Mouse (Mus musculus): Measurements from ENCODE around the gene Thra. TPM values are rescaled to one million over a fixed set of nuclear protein-coding genes. Genes with fewer than 3 reads are reported as not detected.
A peak's percentile ranks its signal among the peaks of the same experiment; 100 is the strongest.

The Thra gene
- polyA plus RNA-seq, 1 experiment from 2014 or later = 17.7 TPM

DNA sequence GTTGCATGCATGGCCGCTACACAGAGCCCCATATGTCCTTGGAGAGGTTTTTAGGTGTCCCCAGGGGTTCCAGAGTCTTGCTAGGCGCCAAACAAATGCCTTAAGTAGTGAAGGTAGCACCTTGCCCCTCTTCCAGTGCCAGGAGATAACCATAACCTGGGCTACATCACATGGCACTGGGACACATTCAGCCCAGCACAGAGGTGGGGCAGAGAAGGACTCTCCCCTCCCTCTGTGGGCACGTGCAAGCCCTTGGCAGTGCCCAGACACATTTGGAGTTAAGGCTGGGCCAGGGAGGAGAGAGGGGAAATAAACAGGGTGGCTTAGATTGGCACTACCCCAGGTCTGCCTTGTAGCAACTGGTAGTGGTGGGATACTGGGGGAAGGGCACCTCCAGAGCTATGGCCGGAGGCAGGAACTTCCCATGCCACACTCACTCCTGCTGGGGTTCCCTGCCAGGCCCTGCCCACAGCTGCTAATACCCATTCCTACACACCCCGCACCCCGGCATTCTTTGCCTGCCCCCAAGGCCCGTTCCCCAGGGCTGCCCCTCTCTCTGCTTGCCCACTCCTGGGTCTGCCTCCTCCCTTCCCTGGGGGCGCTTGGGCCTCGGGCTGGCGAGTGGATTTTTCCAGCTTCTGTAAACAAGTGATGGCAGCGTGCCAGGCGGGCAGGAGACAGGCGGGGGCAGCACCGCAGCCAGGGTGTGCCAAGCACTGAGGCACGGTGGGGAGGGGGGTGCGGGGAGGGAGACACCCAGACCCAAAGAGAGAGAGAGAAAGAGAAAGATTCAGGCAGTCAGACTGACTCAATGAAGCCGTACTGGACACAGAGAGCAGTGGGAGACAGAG is 10.1 kb downstream of the Thra start:
- ATAC-seq (ENCODE audit: insufficient number of reproducible peaks, low FRiP score, low TSS enrichment, low read depth) = no peak
- peaks cover 59% of the 10 kb centered on the region for H3K4me1 ChIP-seq (ENCODE audit: control insufficient read depth, insufficient read depth, low read length)

GRCm38 (mm10) chr11:98751221-98751782 is 10.9 kb downstream of the Thra start:
- DNase-seq (ENCODE audit: low spot score) (no peak), ATAC-seq (ENCODE audit: insufficient number of reproducible peaks, low FRiP score, low TSS enrichment, low read depth) (no peak)
- Histone ChIP-seq H3K27me3 (ENCODE audit: control insufficient read depth, insufficient read depth, low read length) (no peaks in the 10 kb centered on the region), H3K4me1 (ENCODE audit: control insufficient read depth, insufficient read depth, low read length) (peaks cover 53% of the 10 kb centered on the region), H3K36me3 (ENCODE audit: control insufficient read depth, insufficient read depth, low read length) (peaks cover 2% of the 10 kb centered on the region; the same call in 1 of the 2 replicates), H3K4me3 (ENCODE audit: low read depth, low read length) (no peak overlapping the region), H3K4me2 (ENCODE audit: low read depth, severe bottlenecking) (no peak overlapping the region), H3K27ac (replicated peaks; ENCODE audit: low read depth, low read length) (no peak overlapping the region), H3K9me3 (ENCODE audit: control insufficient read depth, low read length) (no peaks in the 10 kb centered on the region), H3K9ac (ENCODE audit: low read length) (no peak overlapping the region)
- 53% methylated on average over 6 of the region's 6 CpGs for WGBS

More for the DNA sequence above, 10.1 kb downstream of the Thra start:
- Histone ChIP-seq H3K27me3 (ENCODE audit: control insufficient read depth, insufficient read depth, low read length) (no peaks in the 10 kb centered on the region), H3K36me3 (ENCODE audit: control insufficient read depth, insufficient read depth, low read length) (peaks cover 2% of the 10 kb centered on the region; the same call in 1 of the 2 replicates), H3K27ac (replicated peaks; ENCODE audit: low read depth, low read length) (0 out of 2 replicates have a peak overlapping the region, but pooled peaks have one; percentile 4), H3K4me3 (ENCODE audit: low read depth, low read length) (no peak overlapping the region), H3K9ac (ENCODE audit: low read length) (no peak overlapping the region), H3K4me2 (ENCODE audit: low read depth, severe bottlenecking) (no peak overlapping the region), H3K9me3 (ENCODE audit: control insufficient read depth, low read length) (no peaks in the 10 kb centered on the region)
- WGBS = 54% methylated on average over 17 of the region's 17 CpGs
- no peak for DNase-seq (ENCODE audit: low spot score)

DNA sequence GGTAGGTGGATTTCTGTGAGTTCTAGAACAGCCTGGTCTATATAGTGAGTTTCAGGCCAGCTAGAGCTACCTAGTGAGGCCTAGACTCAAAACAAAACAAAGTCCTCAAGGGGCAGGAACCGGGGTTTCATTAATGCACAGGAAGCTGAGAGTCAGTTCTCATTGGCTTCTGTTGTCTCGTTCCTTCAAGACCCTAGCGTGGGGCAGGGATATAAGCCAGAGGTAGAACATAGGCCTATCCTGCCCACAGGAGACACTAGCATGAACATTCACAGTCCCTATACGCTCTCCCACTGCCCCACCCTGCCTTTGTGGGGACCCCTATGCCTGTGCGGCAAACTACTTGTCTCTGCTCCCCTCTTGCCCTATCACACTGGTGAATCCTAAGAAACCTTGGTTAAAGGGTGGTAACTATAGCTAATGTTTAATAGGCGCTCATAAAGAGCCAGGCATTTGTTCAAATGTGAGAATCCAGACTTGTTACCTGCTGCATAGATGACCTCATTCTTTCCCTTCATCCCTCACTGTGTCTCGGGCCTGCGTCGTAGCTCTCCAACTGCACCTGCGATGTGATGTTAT is 12.2 kb downstream of the Thra start:
- no peak for ATAC-seq (ENCODE audit: insufficient number of reproducible peaks, low FRiP score, low TSS enrichment, low read depth)
- 92% methylated on average over 10 of the region's 10 CpGs for WGBS

DNA sequence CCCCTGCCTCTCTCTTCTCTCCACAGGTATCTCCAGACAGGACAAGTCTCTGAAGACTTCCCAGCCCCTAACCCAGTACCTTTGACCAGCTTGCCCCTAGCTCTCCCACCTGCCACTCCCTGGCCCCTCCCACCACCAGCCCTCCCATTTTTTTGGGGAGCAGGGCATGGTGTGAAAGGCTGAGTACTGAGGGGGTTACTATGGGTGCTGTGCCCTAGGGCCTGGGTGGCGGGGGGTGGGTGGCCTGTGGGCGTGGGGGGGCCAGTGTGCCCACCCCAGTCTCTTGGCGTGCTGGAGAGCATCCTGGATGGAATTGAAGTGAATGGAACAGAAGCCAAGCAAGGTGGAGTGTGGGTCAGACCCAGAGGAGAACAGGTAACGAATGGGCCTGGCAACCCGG is 12.8 kb downstream of the Thra start:
- ATAC-seq (ENCODE audit: insufficient number of reproducible peaks, low FRiP score, low TSS enrichment, low read depth) (no peak), DNase-seq (ENCODE audit: low spot score) (no peak)
- Histone ChIP-seq H3K4me2 (ENCODE audit: low read depth, severe bottlenecking) (no peak overlapping the region), H3K4me1 (ENCODE audit: control insufficient read depth, insufficient read depth, low read length) (peaks cover 35% of the 10 kb centered on the region), H3K27me3 (ENCODE audit: control insufficient read depth, insufficient read depth, low read length) (no peaks in the 10 kb centered on the region), H3K27ac (replicated peaks; ENCODE audit: low read depth, low read length) (no peak overlapping the region), H3K4me3 (ENCODE audit: low read depth, low read length) (no peak overlapping the region), H3K36me3 (ENCODE audit: control insufficient read depth, insufficient read depth, low read length) (peaks cover 2% of the 10 kb centered on the region; the same call in 1 of the 2 replicates), H3K9me3 (ENCODE audit: control insufficient read depth, low read length) (no peaks in the 10 kb centered on the region), H3K9ac (ENCODE audit: low read length) (no peak overlapping the region)
- WGBS = 92% methylated on average over 5 of the region's 5 CpGs

More for the DNA sequence above, 12.2 kb downstream of the Thra start:
- no peak overlapping the region for H3K27ac ChIP-seq (replicated peaks; ENCODE audit: low read depth, low read length)
- H3K4me3 ChIP-seq (ENCODE audit: low read depth, low read length) = no peak overlapping the region
- peaks cover 2% of the 10 kb centered on the region; the same call in 1 of the 2 replicates for H3K36me3 ChIP-seq (ENCODE audit: control insufficient read depth, insufficient read depth, low read length)
- H3K4me1 ChIP-seq (ENCODE audit: control insufficient read depth, insufficient read depth, low read length) = peaks cover 41% of the 10 kb centered on the region
- no peak overlapping the region for H3K4me2 ChIP-seq (ENCODE audit: low read depth, severe bottlenecking)
- no peaks in the 10 kb centered on the region for H3K9me3 ChIP-seq (ENCODE audit: control insufficient read depth, low read length)
- H3K27me3 ChIP-seq (ENCODE audit: control insufficient read depth, insufficient read depth, low read length) = no peaks in the 10 kb centered on the region
- DNase-seq (ENCODE audit: low spot score) = no peak
- no peak overlapping the region for H3K9ac ChIP-seq (ENCODE audit: low read length)

DNA sequence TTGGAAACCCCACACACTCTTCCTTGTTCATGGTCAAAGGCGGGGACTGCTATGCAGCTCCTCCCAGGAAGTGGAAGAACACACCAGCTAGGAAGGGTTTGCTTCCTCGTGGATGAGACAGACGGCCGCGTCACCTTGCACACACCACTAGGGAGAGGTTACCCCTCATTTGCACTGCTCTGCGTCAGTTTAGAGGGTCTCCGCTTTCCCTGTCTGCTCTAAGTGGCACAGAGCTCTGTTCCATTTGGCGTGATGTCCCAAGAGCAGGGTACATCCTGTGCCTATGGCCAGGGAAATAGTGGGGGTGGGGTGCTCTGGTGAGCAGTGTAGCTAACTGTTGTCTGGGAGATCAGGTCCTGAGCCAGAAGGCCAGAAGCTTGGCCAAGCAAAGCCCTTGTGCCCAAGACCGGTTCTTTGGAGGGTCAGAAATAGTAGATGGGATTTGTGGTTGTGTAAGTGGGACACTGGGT is 13.7 kb downstream of the Thra start:
- Histone ChIP-seq H3K9me3 (ENCODE audit: control insufficient read depth, low read length) (no peaks in the 10 kb centered on the region), H3K36me3 (ENCODE audit: control insufficient read depth, insufficient read depth, low read length) (peaks cover 2% of the 10 kb centered on the region; the same call in 1 of the 2 replicates), H3K4me3 (ENCODE audit: low read depth, low read length) (no peak overlapping the region), H3K4me2 (ENCODE audit: low read depth, severe bottlenecking) (no peak overlapping the region), H3K27ac (replicated peaks; ENCODE audit: low read depth, low read length) (no peak overlapping the region), H3K27me3 (ENCODE audit: control insufficient read depth, insufficient read depth, low read length) (no peaks in the 10 kb centered on the region), H3K4me1 (ENCODE audit: control insufficient read depth, insufficient read depth, low read length) (peaks cover 26% of the 10 kb centered on the region), H3K9ac (ENCODE audit: low read length) (no peak overlapping the region)
- no peak for DNase-seq (ENCODE audit: low spot score)
- WGBS = 73% methylated on average over 9 of the region's 9 CpGs
- ATAC-seq (ENCODE audit: insufficient number of reproducible peaks, low FRiP score, low TSS enrichment, low read depth) = no peak

DNA sequence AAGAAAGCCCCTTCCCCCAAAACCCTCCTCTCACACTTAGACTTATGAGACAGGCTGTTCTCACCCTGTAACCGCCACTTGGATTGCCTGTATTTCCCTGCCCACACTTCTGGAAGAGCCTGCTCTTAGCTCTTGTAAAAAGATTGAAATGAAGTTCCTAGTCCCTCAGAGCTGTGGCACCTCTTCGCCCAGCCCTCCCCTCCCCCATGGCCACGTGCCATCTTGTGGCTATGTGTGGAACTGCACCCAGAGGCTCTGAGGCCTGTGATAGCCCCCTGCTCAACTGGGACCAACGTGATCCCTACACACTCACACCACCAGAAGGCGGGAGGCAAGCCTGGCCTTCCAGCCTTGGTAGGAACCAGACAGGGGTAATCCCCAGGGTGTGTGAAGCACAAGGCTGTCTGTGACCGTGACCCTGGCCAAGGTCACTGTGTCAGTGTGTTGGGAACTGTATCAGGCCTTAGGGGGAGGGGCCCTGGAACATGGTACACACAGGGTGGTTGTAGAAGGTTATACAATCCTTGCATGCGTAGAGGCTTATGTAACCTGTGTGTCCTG is 14.3 kb downstream of the Thra start:
- Histone ChIP-seq H3K9ac (ENCODE audit: low read length) (no peak overlapping the region), H3K4me1 (ENCODE audit: control insufficient read depth, insufficient read depth, low read length) (peaks cover 22% of the 10 kb centered on the region), H3K27me3 (ENCODE audit: control insufficient read depth, insufficient read depth, low read length) (no peaks in the 10 kb centered on the region), H3K4me2 (ENCODE audit: low read depth, severe bottlenecking) (no peak overlapping the region), H3K9me3 (ENCODE audit: control insufficient read depth, low read length) (no peaks in the 10 kb centered on the region), H3K4me3 (ENCODE audit: low read depth, low read length) (no peak overlapping the region), H3K36me3 (ENCODE audit: control insufficient read depth, insufficient read depth, low read length) (peaks cover 2% of the 10 kb centered on the region; the same call in 1 of the 2 replicates), H3K27ac (replicated peaks; ENCODE audit: low read depth, low read length) (no peak overlapping the region)
- DNase-seq (ENCODE audit: low spot score) (peak; percentile 87), ATAC-seq (ENCODE audit: insufficient number of reproducible peaks, low FRiP score, low TSS enrichment, low read depth) (peak; percentile 14; the same call in 1 of the 2 replicates)
- 26% methylated on average over 7 of the region's 7 CpGs for WGBS

DNA sequence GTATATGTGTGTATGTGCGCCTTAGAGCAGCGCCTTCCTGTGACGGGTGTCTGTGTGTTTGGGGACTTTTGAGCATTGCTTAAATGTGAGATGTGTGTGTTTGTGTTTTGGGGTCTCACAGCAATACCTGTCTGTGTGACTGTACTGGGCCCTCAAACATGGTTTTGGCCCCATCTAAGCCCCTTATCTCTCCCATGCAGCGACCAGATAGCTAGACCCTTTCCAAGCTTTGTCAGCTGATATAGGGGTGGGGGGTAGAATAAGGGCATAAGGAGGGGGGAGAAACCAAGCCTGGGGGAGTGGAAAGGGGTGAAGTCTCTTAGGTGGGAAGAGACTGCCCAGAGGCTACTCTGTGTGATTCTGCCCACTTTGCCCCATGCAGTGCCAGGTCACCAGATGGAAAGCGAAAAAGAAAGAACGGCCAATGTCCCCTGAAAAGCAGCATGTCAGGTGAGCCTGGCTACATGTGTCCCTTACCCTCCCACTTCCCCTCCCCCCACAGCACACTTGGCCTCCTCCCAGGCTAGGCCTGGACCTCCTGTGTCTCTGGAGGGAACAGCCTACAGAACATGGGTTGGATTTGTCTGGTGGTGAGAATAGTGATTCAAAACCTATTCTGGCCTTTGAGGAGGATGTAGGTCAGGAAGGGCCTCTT is 15.4 kb downstream of the Thra start:
- peaks cover 4% of the 10 kb centered on the region; the same call in 1 of the 2 replicates for H3K36me3 ChIP-seq (ENCODE audit: control insufficient read depth, insufficient read depth, low read length)
- no peak for ATAC-seq (ENCODE audit: insufficient number of reproducible peaks, low FRiP score, low TSS enrichment, low read depth)
- WGBS = 94% methylated on average over 6 of the region's 6 CpGs
- H3K9ac ChIP-seq (ENCODE audit: low read length) = no peak overlapping the region
- no peaks in the 10 kb centered on the region for H3K27me3 ChIP-seq (ENCODE audit: control insufficient read depth, insufficient read depth, low read length)
- no peak overlapping the region for H3K4me3 ChIP-seq (ENCODE audit: low read depth, low read length)
- no peak for DNase-seq (ENCODE audit: low spot score)
- no peaks in the 10 kb centered on the region for H3K9me3 ChIP-seq (ENCODE audit: control insufficient read depth, low read length)
- peaks cover 14% of the 10 kb centered on the region for H3K4me1 ChIP-seq (ENCODE audit: control insufficient read depth, insufficient read depth, low read length)
- no peak overlapping the region for H3K27ac ChIP-seq (replicated peaks; ENCODE audit: low read depth, low read length)
- H3K4me2 ChIP-seq (ENCODE audit: low read depth, severe bottlenecking) = no peak overlapping the region

DNA sequence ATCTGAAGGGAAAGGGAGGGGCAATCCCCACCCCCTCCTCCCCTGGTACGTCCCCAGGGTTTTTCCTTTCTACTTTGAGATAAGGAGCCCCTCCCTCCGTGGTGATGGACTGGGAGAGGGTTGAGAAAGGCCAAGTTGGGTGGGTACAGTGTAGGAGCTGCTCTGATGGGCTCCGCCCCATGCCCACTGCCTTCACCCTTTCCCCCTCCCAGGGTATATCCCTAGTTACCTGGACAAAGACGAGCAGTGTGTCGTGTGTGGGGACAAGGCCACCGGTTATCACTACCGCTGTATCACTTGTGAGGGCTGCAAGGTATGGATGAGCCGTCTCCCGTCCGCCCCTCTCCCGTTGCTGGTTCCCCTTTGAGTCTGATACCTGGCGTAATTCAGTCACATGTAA is 16.3 kb downstream of the Thra start:
- H3K9me3 ChIP-seq (ENCODE audit: control insufficient read depth, low read length) = no peaks in the 10 kb centered on the region
- 88% methylated on average over 12 of the region's 12 CpGs for WGBS
- ATAC-seq (ENCODE audit: insufficient number of reproducible peaks, low FRiP score, low TSS enrichment, low read depth) = no peak

More for the DNA sequence above, 16.3 kb downstream of the Thra start:
- Histone ChIP-seq H3K9ac (ENCODE audit: low read length) (no peak overlapping the region), H3K27me3 (ENCODE audit: control insufficient read depth, insufficient read depth, low read length) (no peaks in the 10 kb centered on the region), H3K27ac (replicated peaks; ENCODE audit: low read depth, low read length) (no peak overlapping the region), H3K4me3 (ENCODE audit: low read depth, low read length) (no peak overlapping the region), H3K4me2 (ENCODE audit: low read depth, severe bottlenecking) (no peak overlapping the region), H3K36me3 (ENCODE audit: control insufficient read depth, insufficient read depth, low read length) (peaks cover 4% of the 10 kb centered on the region; the same call in 1 of the 2 replicates), H3K4me1 (ENCODE audit: control insufficient read depth, insufficient read depth, low read length) (peaks cover 11% of the 10 kb centered on the region)
- no peak for DNase-seq (ENCODE audit: low spot score)
